Mouse (Mus musculus) lung, postnatal 0 days (tissue): Measurements from ENCODE around the gene 1700037H04Rik. TPM values are rescaled to one million over a fixed set of nuclear protein-coding genes. Genes with fewer than 3 reads are reported as not detected.

ENCODE experiments used
- ATAC-seq: fragments of 200-750 bp; cut with Nextera tagmentation; 2 replicates; pipeline ENCODE4 v1.8.0; 2017; ENCODE audit warnings: moderate library complexity
- DNase-seq: peaks from one replicate; pipeline ENCODE4 v3.0.0-alpha.2; 2016; ENCODE audit warnings: low spot score
- H3K27ac ChIP-seq: fragments of 300-500 bp; sonication (generic); 2 replicates; pipeline ENCODE4 v1.5.1; 2014; ENCODE audit warnings: antibody characterized with exemption, mild to moderate bottlenecking, low read length, mixed read lengths
- H3K27me3 ChIP-seq: fragments of 300-500 bp; sonication (generic); replicated peaks from 2 replicates; pipeline ENCODE4 v1.6.1; 2014; ENCODE audit warnings: low read length, mixed read lengths; ENCODE audit not compliant: insufficient read depth
- H3K36me3 ChIP-seq: fragments of 300-500 bp; sonication (generic); 2 replicates; pipeline ENCODE4 v1.6.1; 2014; ENCODE audit warnings: low read length, mixed read lengths; ENCODE audit not compliant: insufficient read depth
- H3K4me1 ChIP-seq: fragments of 300-500 bp; sonication (generic); 2 replicates; pipeline ENCODE4 v1.6.1; 2014; ENCODE audit warnings: antibody characterized with exemption, low read depth, low read length, mixed read lengths; ENCODE audit not compliant: insufficient read depth
- H3K4me2 ChIP-seq: fragments of 300-500 bp; sonication (generic); replicated peaks from 2 replicates; pipeline ENCODE4 v1.6.1; 2014; ENCODE audit warnings: low read depth, mild to moderate bottlenecking, low read length, moderate library complexity, mixed read lengths
- H3K4me3 ChIP-seq: fragments of 300-500 bp; sonication (generic); 2 replicates; pipeline ENCODE4 v1.5.1; 2014; ENCODE audit warnings: low read depth, low read length
- H3K9ac ChIP-seq: fragments of 300-500 bp; sonication (generic); replicated peaks from 2 replicates; pipeline ENCODE4 v1.6.1; 2014; ENCODE audit warnings: low read depth, mild to moderate bottlenecking
- H3K9me3 ChIP-seq: fragments of 300-500 bp; sonication (generic); 2 replicates; pipeline ENCODE4 v1.6.1; 2016; ENCODE audit warnings: low read length, mixed read lengths
- CTCF ChIP-seq: IDR thresholded peaks from 2 replicates; pipeline ENCODE4 v1.5.1; 2016; ENCODE audit warnings: antibody characterized with exemption, mild to moderate bottlenecking
- EP300 ChIP-seq: IDR thresholded peaks from 2 replicates; pipeline ENCODE4 v1.6.1; 2016; ENCODE audit warnings: antibody characterized with exemption, mild to moderate bottlenecking, control low read depth
- whole genome bisulfite sequencing: fragments of 180-500 bp; shearing (Covaris S2); extraction: QIAGEN DNeasy Blood & Tissue Kit; methylation state at CpG from one replicate; pipeline ENCODE4 v1.1.7; 2014; 5-methylcytosine and 5-hydroxymethylcytosine counted together
- polyA plus RNA-seq: library from polyadenylated mRNA; unstranded; fragments of >200 nt; fragmentation: Nextera tagmentation; extraction: Ambion mirVana; gene quantifications from 2 replicates; pipeline ENCODE4 v1.2.1, GENCODE M21; 2015

The 1700037H04Rik gene
- polyA plus RNA-seq, 1 experiment from 2014 or later: 28.3 TPM

- no peak for ATAC-seq
- peak overlapping the region; percentile 62 for H3K4me3 ChIP-seq
Observed at GRCm38 (mm10) chr2:131186343-131186742, 26.5 kb upstream of the 1700037H04Rik start.

GRCm38 (mm10) chr2:131179990-131180587 lies 20.2 kb upstream of the 1700037H04Rik start, which contains the start of gene Cenpb:
TSS of gene Cenpb (minus strand) at chr2:131180067.
- no peaks in the 10 kb centered on the region for H3K9me3 ChIP-seq
- ATAC-seq (peak; percentile 94), DNase-seq (peak; percentile 90)
- H3K27me3 ChIP-seq: no peaks in the 10 kb centered on the region
- peak within 1 kb of the TSS; percentile 96 for H3K27ac ChIP-seq
- H3K4me1 ChIP-seq: peaks cover 19% of the 10 kb centered on the region
- H3K36me3 ChIP-seq: no peaks in the 10 kb centered on the region
- peak within 1 kb of the TSS; percentile 78 for H3K4me3 ChIP-seq
- WGBS: 3% methylated on average over 32 of the region's 57 CpGs
- H3K4me2 ChIP-seq: peak within 1 kb of the TSS; percentile 95
- TF ChIP-seq EP300 (no peak), CTCF (peak; percentile 62)
- peak within 1 kb of the TSS; percentile 87 for H3K9ac ChIP-seq

More at GRCm38 (mm10) chr2:131186343-131186742, 26.5 kb upstream of the 1700037H04Rik start:
- Histone ChIP-seq H3K4me1 (peaks cover 22% of the 10 kb centered on the region), H3K27ac (peak overlapping the region; percentile 39; the same call in 1 of the 2 replicates), H3K9ac (peak overlapping the region; percentile 29; the same call in 1 of the 2 replicates), H3K27me3 (no peaks in the 10 kb centered on the region), H3K4me2 (peak overlapping the region; percentile 83), H3K36me3 (no peaks in the 10 kb centered on the region), H3K9me3 (no peaks in the 10 kb centered on the region)
- WGBS: 4% methylated on average over 14 of the region's 14 CpGs
- TF ChIP-seq CTCF: no peak
- TF ChIP-seq EP300: no peak
- no peak for DNase-seq

- TF ChIP-seq CTCF (peak; percentile 4; the same call in 1 of the 2 replicates), EP300 (no peak)
- Histone ChIP-seq H3K9ac (peak overlapping the region; percentile 87), H3K9me3 (no peaks in the 10 kb centered on the region), H3K36me3 (no peaks in the 10 kb centered on the region), H3K4me1 (peaks cover 21% of the 10 kb centered on the region), H3K4me3 (peak overlapping the region; percentile 78), H3K27ac (peak overlapping the region; percentile 96), H3K4me2 (peak overlapping the region; percentile 95), H3K27me3 (no peaks in the 10 kb centered on the region)
- under 1% methylated on average over 62 of the region's 67 CpGs for WGBS
- ATAC-seq (peak; percentile 78), DNase-seq (peak; percentile 83)
Observed at GRCm38 (mm10) chr2:131179246-131179886, 19.5 kb upstream of the 1700037H04Rik start.

- TF ChIP-seq EP300: no peak
- TF ChIP-seq CTCF: no peak
- 24% methylated on average over 23 of the region's 26 CpGs for WGBS
- no peaks in the 10 kb centered on the region for H3K9me3 ChIP-seq
- peaks cover 24% of the 10 kb centered on the region for H3K4me1 ChIP-seq
- H3K9ac ChIP-seq: peak overlapping the region; percentile 87
- peak overlapping the region; percentile 96 for H3K27ac ChIP-seq
- H3K4me2 ChIP-seq: peak overlapping the region; percentile 95
- no peaks in the 10 kb centered on the region for H3K36me3 ChIP-seq
- DNase-seq: peak; percentile 30
- H3K27me3 ChIP-seq: no peaks in the 10 kb centered on the region
- ATAC-seq: no peak
- H3K4me3 ChIP-seq: peak overlapping the region; percentile 78
Observed at GRCm38 (mm10) chr2:131178828-131179245, 19.0 kb upstream of the 1700037H04Rik start.

- Histone ChIP-seq H3K27ac (peak overlapping the region; percentile 32; the same call in 1 of the 2 replicates), H3K4me1 (peaks cover 24% of the 10 kb centered on the region), H3K27me3 (no peaks in the 10 kb centered on the region), H3K9me3 (no peaks in the 10 kb centered on the region), H3K4me3 (peak overlapping the region; percentile 78), H3K36me3 (no peaks in the 10 kb centered on the region), H3K4me2 (peak overlapping the region; percentile 95), H3K9ac (peak overlapping the region; percentile 23; the same call in 1 of the 2 replicates)
- TF ChIP-seq CTCF: no peak
- TF ChIP-seq EP300: no peak
- DNase-seq (no peak), ATAC-seq (no peak)
- 63% methylated on average over 9 of the region's 9 CpGs for WGBS
Observed at GRCm38 (mm10) chr2:131177932-131178331, 18.1 kb upstream of the 1700037H04Rik start.

GRCm38 (mm10) chr2:131176491-131176890 lies 16.6 kb upstream of the 1700037H04Rik start:
- Histone ChIP-seq H3K4me3 (no peak overlapping the region), H3K9me3 (no peaks in the 10 kb centered on the region), H3K9ac (no peak overlapping the region), H3K4me2 (peak overlapping the region; percentile 95; the same call in 1 of the 2 replicates), H3K27me3 (0 out of 2 replicates have a peak, but pooled peaks cover 5% of the 10 kb centered on the region), H3K27ac (peak overlapping the region; percentile 59), H3K36me3 (no peaks in the 10 kb centered on the region), H3K4me1 (peaks cover 24% of the 10 kb centered on the region)
- peak; percentile 11 for ATAC-seq
- WGBS: 37% methylated on average over 5 of the region's 5 CpGs
- TF ChIP-seq CTCF (no peak), EP300 (no peak)
- peak; percentile 73 for DNase-seq
